Mouse (Mus musculus): ENCODE results near the gene Slc27a1. TPM values are rescaled to one million over a fixed set of nuclear protein-coding genes. Genes with fewer than 3 reads are reported as not detected.

Gene Slc27a1
- total RNA-seq, 2 experiments from 2014 or later = 141 to 234 TPM

DNA sequence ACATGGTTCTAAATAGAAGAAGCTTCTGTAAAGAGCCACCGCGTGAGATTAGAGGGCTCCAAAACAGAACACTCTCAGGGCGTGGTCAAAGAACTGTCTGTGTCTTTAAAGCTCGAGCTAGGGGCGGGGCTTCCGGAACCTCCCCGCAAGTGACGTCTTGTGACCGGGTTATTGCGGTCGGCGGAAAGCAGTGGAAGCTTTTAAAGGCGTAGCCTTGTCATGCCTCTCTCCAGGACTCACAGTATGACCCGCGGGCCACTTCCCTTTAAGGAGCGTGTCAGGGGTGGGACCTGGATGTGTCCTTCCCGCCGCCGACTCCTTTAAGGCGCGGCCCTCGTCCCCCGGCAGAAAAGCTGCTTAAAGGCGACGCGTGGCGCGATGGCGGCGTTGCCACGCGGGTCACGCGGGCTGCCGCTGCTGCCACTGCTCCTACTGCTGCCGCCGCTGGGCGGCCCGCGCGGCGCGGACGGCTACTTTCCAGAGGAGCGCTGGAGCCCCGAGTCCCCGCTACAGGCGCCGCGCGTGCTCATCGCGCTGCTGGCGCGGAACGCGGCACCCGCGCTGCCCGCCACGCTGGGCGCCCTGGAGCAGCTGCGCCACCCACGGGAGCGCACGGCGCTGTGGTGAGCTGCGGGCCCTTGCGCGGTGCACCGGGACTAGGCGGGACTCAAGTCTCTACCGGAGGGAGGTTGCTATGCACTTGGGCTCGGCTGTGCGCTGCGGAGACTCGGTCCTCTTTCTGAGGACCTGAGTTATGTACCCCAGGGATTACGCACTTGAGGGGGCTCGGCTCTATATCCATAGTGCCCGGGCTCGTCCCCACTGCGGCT lies 42.4 kb downstream of the Slc27a1 start, which contains the start of gene Colgalt1:
Gene Colgalt1 (plus strand): TSS at position 177 of the 830 bp plus-strand sequence.
- peak; percentile 86 to 88 for DNase-seq (ENCODE audit: low spot score in 2 of 2)

DNA sequence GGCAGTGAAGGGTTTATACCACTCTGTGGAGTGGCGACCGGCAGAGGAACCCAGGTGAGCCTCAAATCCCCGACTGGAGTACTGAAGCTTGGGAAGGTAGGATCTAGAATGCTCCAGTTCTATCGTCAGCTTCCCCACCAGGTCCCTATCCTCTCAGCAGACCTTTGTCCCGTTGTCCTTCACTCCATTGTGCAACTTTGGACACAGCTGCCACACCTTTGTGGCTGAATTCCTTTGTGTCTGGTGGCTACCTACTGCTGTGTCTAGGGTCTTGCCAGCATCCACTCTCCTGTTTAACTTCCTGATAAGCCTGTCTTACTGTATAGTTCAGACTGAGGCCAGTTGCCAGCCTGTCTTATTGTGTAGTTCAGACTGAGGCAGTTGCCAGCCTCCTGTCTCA lies 43.5 kb downstream of the Slc27a1 start:
- no peak for DNase-seq (ENCODE audit: low spot score in 2 of 2)

DNA sequence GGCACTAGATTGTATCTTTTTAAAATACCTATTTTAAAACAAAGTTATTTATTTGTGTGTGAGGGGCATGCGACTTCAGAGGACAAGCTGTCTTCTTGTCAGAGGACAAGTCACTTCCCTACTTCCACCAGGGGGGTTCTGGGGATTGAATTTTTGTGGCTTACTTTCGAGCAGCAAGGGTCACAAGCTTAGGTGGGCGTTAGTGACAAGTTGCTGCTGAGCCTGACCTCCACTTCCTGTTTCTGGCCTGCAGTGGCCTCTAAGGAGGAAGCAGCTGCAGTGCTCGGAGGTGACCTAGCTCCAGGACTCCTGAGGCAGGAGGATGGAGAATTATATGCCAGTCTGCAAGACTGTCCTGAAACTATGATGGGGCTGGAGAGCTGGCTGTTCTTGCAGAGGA lies 44.7 kb downstream of the Slc27a1 start:
- DNase-seq (ENCODE audit: low spot score in 2 of 2) = no peak

DNA sequence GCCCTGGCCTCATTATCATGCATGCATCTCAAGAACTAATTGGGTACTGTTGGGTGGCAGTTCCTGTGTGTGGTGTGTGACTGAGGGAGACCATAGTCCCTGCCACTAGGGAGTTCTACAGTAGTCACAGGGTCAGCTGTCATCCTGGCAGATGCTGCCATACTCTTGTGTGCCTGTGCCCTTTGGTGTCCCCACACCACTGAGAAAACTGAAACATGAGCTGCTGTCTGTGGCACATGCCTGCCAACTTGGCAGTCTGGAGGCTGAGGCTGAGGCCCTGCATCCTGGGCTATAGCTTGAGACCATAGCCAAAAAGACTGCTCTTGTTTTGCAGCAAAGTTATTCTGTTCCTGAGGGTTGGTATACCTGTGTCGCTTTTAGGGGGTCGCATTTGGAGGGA lies 51.1 kb downstream of the Slc27a1 start:
- no peak for DNase-seq (ENCODE audit: low spot score in 2 of 2)

DNA sequence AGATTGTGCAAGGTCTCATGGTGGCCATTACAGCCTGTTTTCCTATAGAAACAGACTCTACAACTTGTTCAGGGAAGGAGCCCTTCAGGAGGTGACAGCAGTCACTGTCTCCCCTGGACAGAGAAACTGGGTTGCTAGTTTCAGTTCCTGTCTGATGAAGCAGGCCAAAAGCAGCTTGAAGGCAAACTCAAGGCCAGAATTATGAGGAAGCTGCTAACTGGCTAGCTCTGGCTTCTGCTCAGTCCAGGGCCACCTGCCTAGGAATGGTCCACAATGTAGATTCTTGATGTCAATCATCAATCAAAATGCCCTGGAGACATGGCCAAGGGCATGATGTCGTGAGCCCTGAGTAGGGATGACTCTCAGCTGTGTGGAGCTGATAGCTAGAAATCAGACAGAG lies 56.4 kb downstream of the Slc27a1 start:
- DNase-seq (ENCODE audit: low spot score in 2 of 2) = no peak

DNA sequence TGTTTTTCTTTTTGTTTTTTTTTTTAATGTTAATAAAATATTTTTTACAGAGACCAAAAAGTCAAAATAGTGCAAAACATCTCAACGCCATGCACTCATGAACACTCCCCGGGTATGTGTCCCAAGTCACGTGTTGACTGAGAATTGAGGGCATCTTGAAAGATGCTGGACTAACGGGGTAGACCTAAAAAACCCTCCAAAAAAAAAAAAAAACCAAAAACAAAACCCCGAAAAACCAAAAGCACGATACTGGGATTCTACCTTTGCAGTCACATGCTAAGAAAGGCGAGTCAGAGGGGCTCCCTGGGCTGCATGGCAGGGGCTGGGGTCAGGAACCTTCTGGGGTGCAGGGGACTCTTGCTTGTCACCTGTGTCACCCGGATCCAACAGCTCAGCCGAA lies 58.1 kb downstream of the Slc27a1 start:
- DNase-seq (ENCODE audit: low spot score in 2 of 2) = no peak

DNA sequence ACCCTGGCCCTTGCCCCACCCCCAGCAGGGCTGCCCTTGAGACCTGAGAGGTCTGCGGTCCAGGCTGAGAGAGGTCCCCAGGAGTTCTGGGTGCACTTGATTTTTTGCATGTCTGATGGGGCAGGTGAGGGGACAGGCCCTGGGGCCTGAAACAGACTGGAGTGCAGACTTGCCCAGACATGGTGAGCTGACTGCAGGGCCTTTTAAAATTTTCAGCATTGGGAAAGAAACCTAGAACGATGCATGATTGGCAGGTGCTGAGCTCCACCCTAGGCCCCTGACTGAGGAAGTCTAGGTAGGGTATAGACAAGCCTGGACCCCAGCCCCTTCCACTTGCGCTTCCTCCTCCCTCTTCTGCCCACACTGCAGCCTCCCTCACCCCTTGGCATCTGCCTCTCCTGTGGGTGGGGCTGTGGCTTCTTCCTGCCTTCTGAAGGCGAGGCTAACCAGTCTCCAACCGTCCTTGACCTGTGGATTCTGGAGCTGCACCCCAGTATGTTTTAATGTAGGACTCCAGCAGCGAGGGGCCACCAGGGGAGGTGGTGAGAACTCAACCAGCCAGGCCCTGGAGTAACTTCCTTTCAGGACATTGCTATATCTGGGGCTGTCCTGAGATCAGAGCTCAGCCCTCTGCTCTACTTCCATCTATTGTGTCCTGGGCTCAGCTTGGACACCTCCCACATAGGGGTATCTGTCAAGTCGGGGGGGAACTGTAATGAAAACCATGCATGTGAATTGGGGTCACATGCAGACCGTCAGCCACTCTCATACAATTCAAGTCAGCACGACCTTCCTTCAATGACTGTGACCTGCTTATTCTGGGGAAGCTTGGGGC lies 58.8 kb downstream of the Slc27a1 start:
- DNase-seq (ENCODE audit: low spot score in 2 of 2) = no peak

DNA sequence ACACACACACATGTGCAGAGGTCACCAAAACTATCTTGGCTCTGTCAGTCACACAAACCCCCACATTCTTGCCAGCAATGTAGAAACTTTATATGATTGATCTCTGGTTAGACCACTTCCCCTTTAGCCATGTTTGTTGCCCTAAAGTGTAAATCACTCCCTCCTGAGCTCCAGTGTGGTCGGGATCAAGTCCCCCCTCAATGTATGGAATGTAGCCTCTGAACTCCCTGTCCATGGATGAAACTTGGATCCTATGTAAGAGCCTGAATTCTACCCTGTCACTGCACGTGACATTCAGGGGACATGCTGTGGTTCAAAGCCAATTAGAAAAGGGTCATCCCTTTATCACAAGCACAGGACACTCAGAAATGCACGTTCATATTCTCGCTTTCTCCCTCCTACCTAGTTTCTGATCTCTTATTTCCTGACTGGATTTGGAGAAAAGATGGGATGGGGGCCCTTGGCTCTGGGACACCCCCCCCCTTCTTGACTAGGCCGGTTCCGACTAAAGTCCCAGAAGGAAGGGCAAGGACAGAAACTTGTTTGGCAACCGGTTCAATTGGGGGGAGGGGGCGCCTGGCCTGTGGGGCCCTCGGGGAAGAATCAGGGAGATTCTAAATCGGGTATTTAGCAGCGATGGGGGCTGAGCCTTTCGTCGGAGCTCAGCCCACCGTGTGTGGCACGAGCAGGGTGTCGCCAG lies 59.9 kb downstream of the Slc27a1 start:
- no peak for DNase-seq (ENCODE audit: low spot score in 2 of 2)

DNA sequence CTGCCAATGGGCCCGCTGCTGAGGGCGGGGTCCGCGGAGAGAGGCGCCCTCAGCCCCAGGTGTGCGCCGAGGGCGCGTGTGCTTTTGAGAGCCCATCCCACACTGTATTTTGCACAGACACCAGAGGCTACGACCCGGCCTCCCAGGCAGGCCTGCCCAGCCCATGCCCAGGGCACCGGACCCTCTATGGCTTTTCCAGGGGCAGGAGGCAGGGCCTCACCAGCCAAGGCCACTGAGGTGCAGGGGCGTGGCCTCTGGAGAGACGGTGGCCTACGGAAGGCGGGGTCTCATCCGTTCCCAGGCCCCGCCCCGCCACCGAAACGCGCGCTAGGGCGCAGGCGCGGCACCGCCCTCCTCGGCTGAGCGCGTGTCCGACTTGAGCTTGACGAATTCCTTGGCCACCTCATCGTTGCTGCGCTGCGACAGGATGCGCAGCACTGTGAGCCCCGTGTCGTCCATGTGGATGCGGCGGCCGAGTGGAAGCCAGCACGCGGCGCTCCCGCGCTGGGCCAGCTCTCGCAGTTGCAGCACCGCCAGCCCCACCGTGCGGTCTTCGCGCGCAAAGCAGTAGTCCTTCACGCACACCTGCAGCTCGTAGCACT lies 60.5 kb downstream of the Slc27a1 start:
- peak; percentile 98 to 99 for DNase-seq (ENCODE audit: low spot score in 2 of 2)

DNA sequence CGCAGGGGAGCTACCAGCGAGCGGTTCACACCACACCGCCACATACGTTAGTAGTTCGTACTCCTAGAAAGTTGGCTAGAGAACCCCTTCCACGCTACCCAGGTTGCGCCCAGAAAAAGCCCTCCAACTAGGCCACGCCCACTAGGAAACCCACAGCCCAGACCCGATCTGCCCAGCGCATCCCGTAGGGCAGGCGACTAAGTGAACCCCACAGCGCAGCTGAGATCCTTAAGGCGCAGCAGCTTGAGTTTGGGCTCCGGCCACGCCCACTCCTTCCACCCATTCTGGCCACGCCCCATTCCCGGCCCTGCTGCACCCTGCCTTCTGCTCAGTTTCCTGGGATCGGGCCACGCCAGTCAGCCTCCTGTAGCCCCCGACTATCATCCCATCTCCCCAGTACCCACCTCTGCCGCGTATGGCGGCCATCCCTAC lies 61.1 kb downstream of the Slc27a1 start:
- DNase-seq (ENCODE audit: low spot score in 2 of 2) = peak; percentile 65

DNA sequence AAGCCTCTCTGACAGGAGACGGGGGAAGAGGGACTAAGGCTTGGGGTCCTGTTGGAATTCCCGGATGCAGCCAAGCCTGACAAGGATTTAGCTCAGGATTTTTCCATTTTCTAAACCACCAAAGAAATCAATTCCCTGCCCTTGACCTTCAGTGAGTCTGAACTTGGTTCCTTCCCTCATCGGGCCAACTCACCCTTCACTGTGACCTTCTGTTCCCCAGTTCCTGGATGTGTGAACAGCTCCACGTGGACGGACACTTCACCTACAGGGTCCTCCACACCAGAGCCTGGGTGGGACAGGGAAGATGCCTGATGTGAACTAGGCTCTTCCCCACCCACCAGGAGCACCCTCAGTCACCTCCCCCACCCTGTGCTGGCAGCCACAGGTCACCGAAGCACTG lies 62.1 kb downstream of the Slc27a1 start:
- DNase-seq (ENCODE audit: low spot score in 2 of 2) = no peak

DNA sequence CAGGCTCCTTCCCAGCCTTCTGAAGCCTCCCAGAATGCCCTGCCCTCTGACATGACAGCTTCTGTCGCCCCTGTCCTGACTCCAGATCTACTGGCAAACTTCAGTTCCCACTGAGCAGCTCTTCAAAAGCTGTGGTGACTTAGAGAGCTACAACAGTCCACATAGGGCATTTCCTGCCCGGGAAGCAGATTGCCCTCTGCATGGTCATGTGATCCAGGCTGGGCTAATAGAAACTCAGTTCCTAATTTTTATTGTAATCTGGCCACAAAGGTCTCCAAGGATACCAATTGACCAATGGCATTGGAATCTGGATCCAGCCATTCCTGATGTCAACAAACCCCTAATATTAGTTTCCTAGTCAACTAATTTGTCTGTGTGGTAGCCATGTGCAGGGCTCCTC lies 63.2 kb downstream of the Slc27a1 start:
- no peak for DNase-seq (ENCODE audit: low spot score in 2 of 2)

DNA sequence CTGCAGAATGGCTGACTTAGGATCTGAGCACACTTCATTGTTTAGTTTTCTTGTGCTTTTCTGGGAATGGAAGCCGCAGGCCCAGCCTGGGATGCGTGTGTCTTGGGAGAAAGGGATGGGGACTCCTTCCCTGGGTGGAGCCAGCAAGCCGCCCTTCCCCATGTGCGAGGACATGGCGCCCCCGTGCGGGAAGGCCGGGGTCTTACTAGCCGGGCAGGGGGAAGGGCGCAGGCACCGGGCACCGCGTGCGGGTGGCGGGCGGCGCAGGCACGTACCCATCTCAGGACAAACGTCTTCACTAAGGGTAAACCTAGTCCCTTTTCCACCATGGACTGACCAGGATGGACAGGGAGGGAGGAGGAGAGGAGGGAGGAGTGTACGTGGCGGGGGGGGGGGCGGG lies 64.5 kb downstream of the Slc27a1 start:
- DNase-seq (ENCODE audit: low spot score in 2 of 2) = peak; percentile 74 to 82

DNA sequence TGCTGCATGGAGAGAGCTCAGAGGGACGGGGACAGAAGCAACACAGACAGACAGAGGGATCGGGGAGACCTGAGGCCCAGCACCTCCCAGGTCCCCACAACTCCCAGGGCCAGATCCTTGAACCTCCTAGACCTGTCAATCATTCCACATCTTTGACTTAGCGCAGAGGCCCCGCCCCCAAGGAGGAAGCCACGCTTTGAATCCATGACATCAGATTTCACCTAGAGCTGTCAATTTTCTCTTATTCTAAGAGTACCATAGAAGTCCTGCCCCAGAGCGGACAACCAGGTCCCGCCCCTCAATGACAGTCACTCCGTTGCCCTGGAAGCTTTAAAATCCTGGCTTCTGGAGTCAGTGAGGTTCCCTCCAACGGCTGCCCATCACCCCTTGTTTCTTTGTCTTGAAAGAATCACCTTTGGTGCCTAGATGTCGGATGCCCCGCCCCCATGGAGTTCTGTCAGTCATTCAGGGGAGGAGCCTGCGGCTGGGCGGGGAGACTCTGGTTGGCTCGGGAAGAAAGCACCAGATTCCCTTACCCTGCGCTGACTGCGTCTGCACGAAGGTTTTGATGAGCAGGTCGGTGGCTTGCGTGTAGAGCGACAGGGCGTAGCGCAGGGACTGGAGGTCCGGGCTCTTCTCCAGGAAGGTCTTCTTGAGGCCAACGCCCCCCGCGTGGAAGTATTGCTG lies 65.4 kb downstream of the Slc27a1 start:
- peak; percentile 63 for DNase-seq (ENCODE audit: low spot score in 2 of 2)

Small RNA genes lying within 50 kb of the gene (microRNA-seq; reads per million reads assigned to microRNA genes)
- gene Mir6769b (ENCODE audit: borderline number of aligned reads in 2 of 2) = 0 to 0.47 reads per million in 2 experiments

Other genes starting within 250 kb of the Slc27a1 start
- 100 to 1,000 TPM; 203 to 204 TPM for gene Use1, start 202.0 kb upstream of the Slc27a1 start, total RNA-seq (2021)
- 10 to 100 TPM; 14.4 to 18.6 TPM for gene Ocel1, start 197.6 kb upstream of the Slc27a1 start, total RNA-seq (2021)
- 10 to 100 TPM; 63.9 to 76.0 TPM for gene Nr2f6, start 186.9 kb upstream of the Slc27a1 start, total RNA-seq (2021)
- gene Ushbp1, start 173.1 kb upstream of the Slc27a1 start, total RNA-seq (2021) = 10 to 100 TPM; 14.0 to 16.5 TPM
- gene Babam1, start 172.0 kb upstream of the Slc27a1 start, total RNA-seq (2021) = 100 to 1,000 TPM in 1 of 2 experiments, 10 to 100 TPM in 1; 97.9 to 107 TPM
- under 1 TPM; 0.33 to 0.48 TPM for gene Ankle1, start 162.9 kb upstream of the Slc27a1 start, total RNA-seq (2021)
- gene Abhd8, start 105.2 kb upstream of the Slc27a1 start, total RNA-seq (2021) = 10 to 100 TPM; 43.5 to 72.2 TPM
- 100 to 1,000 TPM; 103 to 130 TPM for gene Mrpl34, start 103.9 kb upstream of the Slc27a1 start, total RNA-seq (2021)
- 10 to 100 TPM; 63.8 to 67.8 TPM for gene Dda1, start 99.7 kb upstream of the Slc27a1 start, total RNA-seq (2021)
- 10 to 100 TPM; 13.6 to 13.9 TPM for gene Ano8, start 82.9 kb upstream of the Slc27a1 start, total RNA-seq (2021)
- 10 to 100 TPM; 19.0 to 22.8 TPM for gene Gtpbp3, start 80.8 kb upstream of the Slc27a1 start, total RNA-seq (2021)
- gene Plvap, start 57.1 kb upstream of the Slc27a1 start, total RNA-seq (2021) = 100 to 1,000 TPM; 139 to 206 TPM
- not detected for gene Ccdc194, start 43.2 kb upstream of the Slc27a1 start, total RNA-seq (2021)
- 10 to 100 TPM; 64.5 to 77.9 TPM for gene Bst2, start 31.4 kb upstream of the Slc27a1 start, total RNA-seq (2021)
- gene Mvb12a, start 26.0 kb upstream of the Slc27a1 start, total RNA-seq (2021) = 10 to 100 TPM; 64.6 to 72.0 TPM
- 1 to 10 TPM; 3.6 to 7.4 TPM for gene Tmem221, start 10.0 kb upstream of the Slc27a1 start, total RNA-seq (2021)
- gene Nxnl1, start 2.3 kb upstream of the Slc27a1 start, total RNA-seq (2021) = 1 to 10 TPM in 1 of 2 experiments, under 1 TPM in 1; 0.64 to 1.0 TPM
- gene Pgls, start 23.3 kb downstream of the Slc27a1 start, total RNA-seq (2021) = 100 to 1,000 TPM; 122 to 137 TPM
- gene Fam129c, start 28.8 kb downstream of the Slc27a1 start, total RNA-seq (2021) = 1 to 10 TPM; 2.9 to 3.5 TPM
- 10 to 100 TPM; 48.4 to 61.1 TPM for gene Colgalt1, start 42.1 kb downstream of the Slc27a1 start, total RNA-seq (2021)
- 1 to 10 TPM; 5.9 to 7.9 TPM for gene Unc13a, start 102.9 kb downstream of the Slc27a1 start, total RNA-seq (2021)
- 10 to 100 TPM; 11.6 to 17.3 TPM for gene Jak3, start 107.4 kb downstream of the Slc27a1 start, total RNA-seq (2021)
- gene Insl3, start 120.3 kb downstream of the Slc27a1 start, total RNA-seq (2021) = 1 to 10 TPM; 4.3 to 5.6 TPM
- gene B3gnt3, start 132.9 kb downstream of the Slc27a1 start, total RNA-seq (2021) = 1 to 10 TPM; 3.5 to 4.3 TPM
- gene Fcho1, start 156.8 kb downstream of the Slc27a1 start, total RNA-seq (2021) = 1 to 10 TPM; 1.9 to 2.3 TPM

Measured in adrenal gland, adult 18-20 months (tissue).